Mouse (Mus musculus) embryonic facial prominence, embryonic 14.5 days (tissue): ENCODE measurements around the gene Cd163. TPM values are rescaled to one million over a fixed set of nuclear protein-coding genes. Genes with fewer than 3 reads are reported as not detected.
"Not testable (repeated sequence)": the region's sequence is repeated elsewhere in the genome, so short reads cannot be mapped to it uniquely, and the experiment has no call there.

Experiments
- ATAC-seq: fragments of 200-750 bp; cut with Nextera tagmentation; 2 replicates; pipeline ENCODE4 v1.8.0; 2017; ENCODE audit warnings: low read depth, moderate number of reproducible peaks, moderate TSS enrichment
- DNase-seq: peaks from one replicate; pipeline ENCODE4 v3.0.0-alpha.2; 2015; ENCODE audit warnings: low spot score
- H3K27ac ChIP-seq: fragments of 300-500 bp; sonication (generic); replicated peaks from 2 replicates; pipeline ENCODE4 v1.5.1; 2014; ENCODE audit warnings: low read depth, mild to moderate bottlenecking, low read length, moderate library complexity
- H3K27me3 ChIP-seq: fragments of 300-500 bp; sonication (generic); replicated peaks from 2 replicates; pipeline ENCODE4 v1.6.1; 2014; ENCODE audit warnings: low read length; ENCODE audit not compliant: control insufficient read depth, insufficient read depth
- H3K36me3 ChIP-seq: fragments of 300-500 bp; sonication (generic); 2 replicates; pipeline ENCODE4 v1.6.1; 2014; ENCODE audit warnings: low read length, mixed read lengths; ENCODE audit not compliant: control insufficient read depth, insufficient read depth
- H3K4me1 ChIP-seq: fragments of 300-500 bp; sonication (generic); 2 replicates; pipeline ENCODE4 v1.6.1; 2014; ENCODE audit warnings: antibody characterized with exemption, low read length; ENCODE audit not compliant: control insufficient read depth, insufficient read depth
- H3K4me2 ChIP-seq: fragments of 300-500 bp; sonication (generic); 2 replicates; pipeline ENCODE4 v1.6.1; 2014; ENCODE audit warnings: low read depth, mild to moderate bottlenecking, low read length, moderate library complexity, mixed read lengths
- H3K4me3 ChIP-seq: fragments of 300-500 bp; sonication (generic); 2 replicates; pipeline ENCODE4 v1.5.1; 2014; ENCODE audit warnings: low read depth, mild to moderate bottlenecking, low read length
- H3K9ac ChIP-seq: fragments of 300-500 bp; sonication (generic); 2 replicates; pipeline ENCODE4 v1.6.1; 2014; ENCODE audit warnings: low read depth, mild to moderate bottlenecking, low read length, moderate library complexity, mixed read lengths
- H3K9me3 ChIP-seq: fragments of 300-500 bp; sonication (generic); 2 replicates; pipeline ENCODE4 v1.6.1; 2016; ENCODE audit warnings: low read length; ENCODE audit not compliant: control insufficient read depth
- WGBS: fragments of 180-500 bp; shearing (Covaris S2); extraction: QIAGEN DNeasy Blood & Tissue Kit; methylation state at CpG from one replicate; pipeline ENCODE4 v1.1.7; 2014; 5-methylcytosine and 5-hydroxymethylcytosine counted together
- polyA plus RNA-seq: library from polyadenylated mRNA; unstranded; fragments of >200 nt; fragmentation: Nextera tagmentation; extraction: Ambion mirVana; gene quantifications from 2 replicates; pipeline ENCODE4 v1.2.1, GENCODE M21; 2014

Gene Cd163
- polyA plus RNA-seq, 1 experiment from 2014 or later, result 0.75 TPM

DNA sequence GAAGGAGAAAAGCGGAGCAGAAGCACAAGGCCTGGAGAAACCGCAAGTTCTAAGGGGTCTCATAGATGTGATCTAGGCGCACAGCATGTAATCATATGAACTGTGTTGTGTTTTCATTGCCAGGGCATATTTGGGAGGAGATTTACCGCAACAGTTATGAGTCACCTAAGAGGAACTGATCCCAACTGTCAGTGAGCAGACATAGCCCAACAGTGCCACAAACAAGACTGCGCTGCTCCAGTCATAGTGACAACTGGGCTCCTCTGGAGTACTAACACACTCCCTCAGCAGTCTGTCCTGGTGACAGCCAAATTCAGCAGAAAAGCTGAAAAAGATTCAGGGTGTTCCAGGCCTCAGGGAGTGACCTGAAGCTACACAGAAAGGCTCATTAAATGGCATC, 7.1 kb upstream of the Cd163 start:
- not testable (repeated sequence) for H3K27ac ChIP-seq, H3K4me2 ChIP-seq, H3K36me3 ChIP-seq, DNase-seq, H3K4me3 ChIP-seq, H3K9me3 ChIP-seq, H3K4me1 ChIP-seq, ATAC-seq, H3K9ac ChIP-seq, H3K27me3 ChIP-seq
- WGBS, result 93% methylated on average over 4 of the region's 5 CpGs

DNA sequence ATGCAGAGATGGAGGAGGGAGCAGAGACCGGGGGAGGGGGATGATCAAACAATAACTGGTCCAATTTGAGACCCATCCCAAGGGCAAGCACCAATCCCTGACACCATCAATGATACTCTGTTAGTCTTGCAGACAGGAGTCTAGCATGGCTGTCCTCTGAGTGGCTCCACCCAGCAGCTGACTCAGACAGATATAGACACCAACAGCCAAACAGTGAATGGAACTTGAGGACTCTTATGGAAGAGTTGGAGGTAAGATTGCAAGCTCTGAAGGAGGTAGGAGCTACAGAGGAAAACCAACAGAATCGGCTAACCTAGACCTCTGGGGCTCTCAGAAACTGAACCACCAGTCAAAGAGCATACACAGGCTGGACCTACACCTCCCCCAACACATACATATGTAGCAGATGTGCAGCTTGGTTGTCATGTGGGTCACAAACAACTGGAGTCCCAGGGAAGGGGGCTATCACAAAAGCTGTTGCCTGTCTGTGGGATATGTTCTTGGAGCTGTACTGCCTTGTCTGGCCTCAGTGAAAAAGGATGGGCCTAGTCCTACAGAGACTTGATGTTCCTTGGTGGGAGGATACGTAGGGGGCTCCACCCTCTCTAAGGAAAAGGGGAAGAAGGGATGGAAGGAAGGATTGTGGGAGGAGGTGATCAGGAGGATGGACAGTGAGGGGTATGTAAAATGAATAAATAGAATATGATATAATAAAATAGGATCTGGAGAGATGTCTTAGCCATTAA, 2.8 kb upstream of the Cd163 start:
- Histone ChIP-seq H3K4me3 (no peak overlapping the region), H3K4me2 (no peak overlapping the region), H3K27ac (no peak overlapping the region), H3K9me3 (no peaks in the 10 kb centered on the region), H3K36me3 (no peaks in the 10 kb centered on the region), H3K27me3 (no peaks in the 10 kb centered on the region), H3K4me1 (no peaks in the 10 kb centered on the region), H3K9ac (no peak overlapping the region)
- no peak for DNase-seq
- WGBS, result 82% methylated on average over 3 of the region's 3 CpGs
- no peak for ATAC-seq

DNA sequence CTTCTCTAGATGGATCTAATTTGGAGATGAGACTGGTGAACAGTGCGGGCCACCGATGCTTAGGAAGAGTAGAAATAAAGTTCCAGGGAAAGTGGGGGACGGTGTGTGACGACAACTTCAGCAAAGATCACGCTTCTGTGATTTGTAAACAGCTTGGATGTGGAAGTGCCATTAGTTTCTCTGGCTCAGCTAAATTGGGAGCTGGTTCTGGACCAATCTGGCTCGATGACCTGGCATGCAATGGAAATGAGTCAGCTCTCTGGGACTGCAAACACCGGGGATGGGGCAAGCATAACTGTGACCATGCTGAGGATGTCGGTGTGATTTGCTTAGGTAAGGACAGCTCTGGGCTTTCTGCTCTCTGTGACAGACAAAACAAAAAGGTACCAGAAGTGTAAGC, 4.5 kb downstream of the Cd163 start:
- H3K9me3 ChIP-seq, result no peaks in the 10 kb centered on the region
- H3K36me3 ChIP-seq, result no peaks in the 10 kb centered on the region
- DNase-seq (no peak), ATAC-seq (no peak)
- H3K4me1 ChIP-seq, result no peaks in the 10 kb centered on the region
- 85% methylated on average over 8 of the region's 8 CpGs for WGBS
- no peak overlapping the region for H3K4me2 ChIP-seq
- H3K9ac ChIP-seq, result no peak overlapping the region
- H3K27ac ChIP-seq, result no peak overlapping the region
- H3K4me3 ChIP-seq, result no peak overlapping the region
- H3K27me3 ChIP-seq, result no peaks in the 10 kb centered on the region

GRCm38 (mm10) chr6:124312292-124312691, 7.8 kb downstream of the Cd163 start:
- H3K4me1 ChIP-seq, result no peaks in the 10 kb centered on the region
- no peaks in the 10 kb centered on the region for H3K9me3 ChIP-seq
- ATAC-seq, result no peak
- H3K27ac ChIP-seq, result no peak overlapping the region
- WGBS, result 84% methylated on average over 6 of the region's 6 CpGs
- no peak overlapping the region for H3K4me2 ChIP-seq
- H3K27me3 ChIP-seq, result no peaks in the 10 kb centered on the region
- H3K4me3 ChIP-seq, result no peak overlapping the region
- H3K36me3 ChIP-seq, result no peaks in the 10 kb centered on the region
- H3K9ac ChIP-seq, result no peak overlapping the region
- no peak for DNase-seq

GRCm38 (mm10) chr6:124320371-124320770, 15.9 kb downstream of the Cd163 start:
- H3K4me3 ChIP-seq, result no peak overlapping the region
- no peaks in the 10 kb centered on the region for H3K36me3 ChIP-seq
- H3K4me1 ChIP-seq, result no peaks in the 10 kb centered on the region
- WGBS, result 56% methylated on average over 6 of the region's 6 CpGs
- no peak overlapping the region for H3K27ac ChIP-seq
- DNase-seq (no peak), ATAC-seq (no peak)
- no peak overlapping the region for H3K9ac ChIP-seq
- H3K27me3 ChIP-seq, result no peaks in the 10 kb centered on the region
- no peak overlapping the region for H3K4me2 ChIP-seq
- no peaks in the 10 kb centered on the region for H3K9me3 ChIP-seq

GRCm38 (mm10) chr6:124321481-124322475, 17.3 kb downstream of the Cd163 start:
- H3K27ac ChIP-seq, result no peak overlapping the region
- H3K36me3 ChIP-seq, result no peaks in the 10 kb centered on the region
- H3K4me3 ChIP-seq, result no peak overlapping the region
- H3K27me3 ChIP-seq, result no peaks in the 10 kb centered on the region
- H3K4me1 ChIP-seq, result no peaks in the 10 kb centered on the region
- no peaks in the 10 kb centered on the region for H3K9me3 ChIP-seq
- H3K9ac ChIP-seq, result no peak overlapping the region
- 60% methylated on average over 16 of the region's 16 CpGs for WGBS
- no peak overlapping the region for H3K4me2 ChIP-seq
- DNase-seq, result peak; percentile 35
- no peak for ATAC-seq

- DNase-seq (no peak), ATAC-seq (no peak)
- H3K9me3 ChIP-seq, result no peaks in the 10 kb centered on the region
- H3K27me3 ChIP-seq, result no peaks in the 10 kb centered on the region
- H3K36me3 ChIP-seq, result no peaks in the 10 kb centered on the region
- no peaks in the 10 kb centered on the region for H3K4me1 ChIP-seq
- 92% methylated on average over 3 of the region's 3 CpGs for WGBS
- no peak overlapping the region for H3K4me3 ChIP-seq
- H3K9ac ChIP-seq, result no peak overlapping the region
- no peak overlapping the region for H3K4me2 ChIP-seq
- H3K27ac ChIP-seq, result no peak overlapping the region
Measured at GRCm38 (mm10) chr6:124328394-124328991, 24.0 kb downstream of the Cd163 start.

DNA sequence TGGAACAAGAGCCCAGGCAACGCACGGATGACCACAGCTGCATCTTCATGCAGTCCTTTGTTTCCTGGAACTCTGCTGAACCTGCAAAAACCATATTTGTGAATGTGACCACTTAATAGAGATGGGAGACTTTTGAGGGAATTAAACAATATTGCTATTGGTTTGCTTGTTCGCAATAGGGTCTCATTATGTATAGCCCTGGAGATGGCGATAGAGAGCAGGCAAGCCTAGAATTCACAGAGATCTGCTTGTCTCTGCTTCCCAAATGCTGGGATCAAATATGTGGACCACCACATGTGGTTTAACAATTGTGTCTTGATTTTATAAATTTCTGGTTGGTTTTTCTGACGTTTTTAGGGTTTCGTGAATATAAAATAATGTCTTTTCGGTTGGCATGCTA, 25.2 kb downstream of the Cd163 start:
- DNase-seq (no peak), ATAC-seq (no peak)
- no peak overlapping the region for H3K4me3 ChIP-seq
- H3K9me3 ChIP-seq, result no peaks in the 10 kb centered on the region
- no peaks in the 10 kb centered on the region for H3K27me3 ChIP-seq
- H3K27ac ChIP-seq, result no peak overlapping the region
- no peak overlapping the region for H3K9ac ChIP-seq
- 85% methylated on average over 7 of the region's 7 CpGs for WGBS
- no peaks in the 10 kb centered on the region for H3K4me1 ChIP-seq
- no peak overlapping the region for H3K4me2 ChIP-seq
- H3K36me3 ChIP-seq, result no peaks in the 10 kb centered on the region
